Comparison of ENCODE assay signal across 19 mouse cellular contexts in the genomic region with DNA sequence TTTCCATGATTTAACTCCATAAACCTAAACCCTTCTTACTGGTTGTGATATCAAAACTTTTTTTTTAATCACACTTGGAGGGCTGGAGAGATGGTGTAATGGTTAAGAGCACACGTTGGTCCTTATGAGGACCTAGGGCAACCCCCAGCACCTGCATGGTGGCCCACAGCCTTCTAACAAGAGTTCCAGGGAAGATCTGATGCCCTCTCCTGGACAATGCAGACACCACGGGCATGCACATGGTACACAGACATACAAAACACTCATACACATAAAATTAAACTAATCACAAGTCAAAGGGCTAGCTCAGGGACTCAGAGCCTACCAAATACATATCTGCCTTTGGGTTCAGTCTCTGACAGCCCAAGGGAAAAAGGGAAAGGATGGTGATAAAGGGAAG. TPM values are rescaled to one million over a fixed set of nuclear protein-coding genes. Genes with fewer than 3 reads are reported as not detected.
DNase-seq lines count a peak whose midpoint lies in the region; ATAC-seq and TF ChIP-seq lines count a peak whose summit lies in the region.
"Had no signal": no experiment of that assay in that cellular context is flagged by ENCODE, and none has a peak within 500 bp of the region (broad histone marks: within the 10 kb centered on the region; RNA-seq: fewer than 3 reads in every experiment).

No protein-coding gene starts in this region.

- no peak overlapping the region for H3K4me2 ChIP-seq in forebrain, postnatal 0 days (ENCODE audit: low read depth)
- H3K4me2 ChIP-seq in forebrain, embryonic 11.5 days (ENCODE audit: low read depth, low read length, severe bottlenecking), result no peak overlapping the region

- peak; percentile 42 for TF ChIP-seq CTCF in forebrain, postnatal 0 days (IDR thresholded peaks at IDR 0.05; ENCODE audit: low read depth)
- TF ChIP-seq CTCF in left cerebral cortex, adult 2 months (IDR thresholded peaks at IDR 0.05), result peak; percentile 19

- no peaks in the 10 kb centered on the region for H3K9me3 ChIP-seq in forebrain, postnatal 0 days (ENCODE audit: low read length)
- no peaks in the 10 kb centered on the region; the same call in 1 of the 2 replicates for H3K9me3 ChIP-seq in forebrain, embryonic 11.5 days (ENCODE audit: control insufficient read depth, low read length)
- H3K9me3 ChIP-seq: heart, embryonic 15.5 days; hindbrain, embryonic 13.5 days; stomach, embryonic 15.5 days had no signal

- H3K4me3 ChIP-seq in forebrain, postnatal 0 days (ENCODE audit: low read depth, low read length), result no peak overlapping the region
- no peak overlapping the region for H3K4me3 ChIP-seq in forebrain, embryonic 11.5 days (ENCODE audit: low read depth, low read length)
- H3K4me3 ChIP-seq in left cerebral cortex, adult 2 months, result no peak overlapping the region
- H3K4me3 ChIP-seq: forebrain, embryonic 13.5 days; hindbrain, embryonic 13.5 days; neural tube, embryonic 12.5 days; stomach, embryonic 15.5 days had no signal

- intact Hi-C loops in left cerebral cortex, adult 2 months (cut with DNase I), result loop anchor here (2.0 to 5.0 kb wide), 3 partner anchors 172 to 327 kb away; no protein-coding TSS in a partner anchor

- H3K9ac ChIP-seq in forebrain, postnatal 0 days, result no peak overlapping the region
- H3K9ac ChIP-seq in forebrain, embryonic 11.5 days (ENCODE audit: low read length), result no peak overlapping the region
- H3K9ac ChIP-seq: forebrain, embryonic 13.5 days; heart, embryonic 15.5 days; limb, embryonic 12.5 days; lung, embryonic 14.5 days; neural tube, embryonic 12.5 days; stomach, embryonic 15.5 days had no signal

- no peak for ATAC-seq in forebrain, postnatal 0 days
- no peak for ATAC-seq in forebrain, embryonic 11.5 days (replicated peaks; ENCODE audit: low FRiP score)
- ATAC-seq: activated CD4-positive, CD25-positive, alpha-beta regulatory T cell, adult 4 months; forebrain, embryonic 13.5 days had no signal

- DNase-seq in forebrain, postnatal 0 days, result no peak
- no peak for DNase-seq in forebrain, embryonic 11.5 days (ENCODE audit: low spot score)
- DNase-seq in left cerebral cortex, adult 2 months (ENCODE audit: extremely low spot score in 1 of 2, low spot score in 2 of 2), result no peak
- no peak for DNase-seq in left cerebral cortex, adult 9 months (ENCODE audit: low spot score in 2 of 2)
- DNase-seq in A20 (ENCODE audit: low read depth, low spot score) (peak; percentile 54), ZHBTc4 (ENCODE audit: low read depth, low spot score) (peak; percentile 30)
- DNase-seq in spleen, postnatal 14 days (ENCODE audit: low spot score in 2 of 2), result no peak
- no peak for DNase-seq in right cerebral cortex, postnatal 10 days (ENCODE audit: low spot score in 2 of 2)
- DNase-seq: B cell, adult 2 months; cerebellum, adult 11-12 months; kidney, adult 18-20 months; lung, embryonic 14.5 days had no signal

- H3K27ac ChIP-seq in forebrain, postnatal 0 days (ENCODE audit: low read depth, low read length), result no peak overlapping the region
- no peak overlapping the region for H3K27ac ChIP-seq in forebrain, embryonic 11.5 days (ENCODE audit: low read depth, low read length)
- H3K27ac ChIP-seq in left cerebral cortex, adult 2 months, result no peak overlapping the region
- H3K27ac ChIP-seq: forebrain, embryonic 13.5 days; heart, embryonic 15.5 days; hindbrain, embryonic 13.5 days; limb, embryonic 12.5 days; neural tube, embryonic 12.5 days; stomach, embryonic 15.5 days had no signal

- WGBS in forebrain, postnatal 0 days, result 45% methylated on average over 2 of the region's 2 CpGs
- WGBS in forebrain, embryonic 11.5 days, result 30% methylated on average over 2 of the region's 2 CpGs

- H3K27me3 ChIP-seq in forebrain, postnatal 0 days (ENCODE audit: insufficient read depth, low read length), result no peaks in the 10 kb centered on the region; the same call in 1 of the 2 replicates
- H3K27me3 ChIP-seq in forebrain, embryonic 11.5 days (ENCODE audit: control insufficient read depth, insufficient read depth, low read length), result peaks cover 8% of the 10 kb centered on the region; the same call in 1 of the 2 replicates
- H3K27me3 ChIP-seq: heart, embryonic 15.5 days; neural tube, embryonic 12.5 days had no signal

- peaks cover 4% of the 10 kb centered on the region; the same call in 1 of the 2 replicates for H3K4me1 ChIP-seq in forebrain, postnatal 0 days (ENCODE audit: insufficient read depth)
- H3K4me1 ChIP-seq in forebrain, embryonic 11.5 days (replicated peaks; ENCODE audit: control insufficient read depth, insufficient read depth, low read length), result peaks cover 9% of the 10 kb centered on the region

- H3K36me3 ChIP-seq in forebrain, postnatal 0 days (ENCODE audit: insufficient read depth), result no peaks in the 10 kb centered on the region
- H3K36me3 ChIP-seq in forebrain, embryonic 11.5 days (ENCODE audit: control insufficient read depth, insufficient read depth, low read length), result no peaks in the 10 kb centered on the region
- H3K36me3 ChIP-seq: heart, embryonic 15.5 days; hindbrain, embryonic 13.5 days; limb, embryonic 12.5 days; neural tube, embryonic 12.5 days; stomach, embryonic 15.5 days had no signal

RNA-seq across cellular contexts. Expression of gene Dpf3, which starts 2.2 kb away (rescaled TPM):
- total RNA-seq in forebrain, postnatal 0 days (2014; rRNA removed), result 11.4 and 15.3 TPM in 2 replicates
- 4.9 and 8.1 TPM in 2 replicates for polyA plus RNA-seq in forebrain, postnatal 0 days (2015; fragmentation: Nextera tagmentation; extraction: Ambion mirVana)
- polyA plus RNA-seq in forebrain, embryonic 11.5 days (2014; fragmentation: Nextera tagmentation; extraction: Ambion mirVana), result 4.4 and 4.6 TPM in 2 replicates
- total RNA-seq in left cerebral cortex, adult 2 months (2021), result 1 to 10 TPM; 6.0 to 7.0 TPM

RNA-seq across cellular contexts. Expression of gene Dcaf4, which starts 30.5 kb away (rescaled TPM):
- 45.3 and 49.7 TPM in 2 replicates for total RNA-seq in forebrain, postnatal 0 days (2014; rRNA removed)
- 42.4 and 42.7 TPM in 2 replicates for polyA plus RNA-seq in forebrain, postnatal 0 days (2015; fragmentation: Nextera tagmentation; extraction: Ambion mirVana)
- polyA plus RNA-seq in forebrain, embryonic 11.5 days (2014; fragmentation: Nextera tagmentation; extraction: Ambion mirVana), result 24.4 and 26.7 TPM in 2 replicates
- total RNA-seq in left cerebral cortex, adult 2 months (2021), result 10 to 100 TPM; 31.6 to 32.3 TPM

Comparison
In these comparisons a context has a peak if more than half of its experiments do, and no peak if none do; other contexts are left out.
1. DNase-seq: peak in A20 (single experiment) and ZHBTc4 (single experiment); none in forebrain, postnatal 0 days (single experiment), forebrain, embryonic 11.5 days (single experiment), left cerebral cortex, adult 2 months (0 of 2), left cerebral cortex, adult 9 months (0 of 2), spleen, postnatal 14 days (0 of 2) and right cerebral cortex, postnatal 10 days (0 of 2).